Mouse (Mus musculus) neural tube, embryonic 14.5 days (tissue): ENCODE measurements around the gene Cdk17. TPM values are rescaled to one million over a fixed set of nuclear protein-coding genes. Genes with fewer than 3 reads are reported as not detected.

Experiments
- ATAC-seq: fragments of 200-750 bp; cut with Nextera tagmentation; 2 replicates; pipeline ENCODE4 v1.8.0; 2017; ENCODE audit warnings: low read depth, mild to moderate bottlenecking, moderate TSS enrichment, moderate library complexity
- H3K27ac ChIP-seq: fragments of 300-500 bp; sonication (generic); 2 replicates; pipeline ENCODE4 v1.5.1; 2014; ENCODE audit warnings: low read depth, mild to moderate bottlenecking, control low read depth, low read length, moderate library complexity, mixed read lengths
- H3K27me3 ChIP-seq: fragments of 300-500 bp; sonication (generic); 2 replicates; pipeline ENCODE4 v1.6.1; 2014; ENCODE audit warnings: low read length; ENCODE audit not compliant: control insufficient read depth, insufficient read depth
- H3K36me3 ChIP-seq: fragments of 300-500 bp; sonication (generic); 2 replicates; pipeline ENCODE4 v1.6.1; 2014; ENCODE audit warnings: low read length, mixed read lengths; ENCODE audit not compliant: control insufficient read depth, insufficient read depth
- H3K4me1 ChIP-seq: fragments of 300-500 bp; sonication (generic); 2 replicates; pipeline ENCODE4 v1.6.1; 2014; ENCODE audit warnings: low read length; ENCODE audit not compliant: control insufficient read depth, insufficient read depth
- H3K4me2 ChIP-seq: fragments of 300-500 bp; sonication (generic); 2 replicates; pipeline ENCODE4 v1.6.1; 2014; ENCODE audit warnings: mild to moderate bottlenecking, low read depth, low read length, control low read depth
- H3K4me3 ChIP-seq: fragments of 300-500 bp; sonication (generic); 2 replicates; pipeline ENCODE4 v1.5.1; 2014; ENCODE audit warnings: low read depth, low read length, control low read depth, mixed read lengths
- H3K9ac ChIP-seq: fragments of 300-500 bp; sonication (generic); replicated peaks from 2 replicates; pipeline ENCODE4 v1.6.1; 2014; ENCODE audit warnings: low read depth, mild to moderate bottlenecking, control low read depth, low read length, mixed read lengths
- H3K9me3 ChIP-seq: fragments of 300-500 bp; sonication (generic); 2 replicates; pipeline ENCODE4 v1.6.1; 2016; ENCODE audit warnings: low read length; ENCODE audit not compliant: control insufficient read depth
- WGBS: fragments of 180-500 bp; shearing (Covaris S2); extraction: QIAGEN DNeasy Blood & Tissue Kit; methylation state at CpG from one replicate; pipeline ENCODE4 v1.1.7; 2014; 5-methylcytosine and 5-hydroxymethylcytosine counted together
- polyA plus RNA-seq: library from polyadenylated mRNA; unstranded; fragments of >200 nt; fragmentation: Nextera tagmentation; extraction: Ambion mirVana; gene quantifications from 2 replicates; pipeline ENCODE4 v1.2.1, GENCODE M21; 2014

Cdk17 gene
- polyA plus RNA-seq, 1 experiment from 2014 or later: 62.8 TPM

- Histone ChIP-seq H3K4me3 (peak overlapping the region; percentile 97), H3K4me1 (peaks cover 26% of the 10 kb centered on the region), H3K9me3 (no peaks in the 10 kb centered on the region), H3K36me3 (no peaks in the 10 kb centered on the region), H3K9ac (no peak overlapping the region), H3K4me2 (peak overlapping the region; percentile 60), H3K27me3 (no peaks in the 10 kb centered on the region), H3K27ac (no peak overlapping the region)
- no peak for ATAC-seq
- WGBS: 62% methylated on average over 7 of the region's 7 CpGs
These were observed 2.4 kb downstream of the Cdk17 start for GRCm38 (mm10) chr10:93162972-93163660.

DNA sequence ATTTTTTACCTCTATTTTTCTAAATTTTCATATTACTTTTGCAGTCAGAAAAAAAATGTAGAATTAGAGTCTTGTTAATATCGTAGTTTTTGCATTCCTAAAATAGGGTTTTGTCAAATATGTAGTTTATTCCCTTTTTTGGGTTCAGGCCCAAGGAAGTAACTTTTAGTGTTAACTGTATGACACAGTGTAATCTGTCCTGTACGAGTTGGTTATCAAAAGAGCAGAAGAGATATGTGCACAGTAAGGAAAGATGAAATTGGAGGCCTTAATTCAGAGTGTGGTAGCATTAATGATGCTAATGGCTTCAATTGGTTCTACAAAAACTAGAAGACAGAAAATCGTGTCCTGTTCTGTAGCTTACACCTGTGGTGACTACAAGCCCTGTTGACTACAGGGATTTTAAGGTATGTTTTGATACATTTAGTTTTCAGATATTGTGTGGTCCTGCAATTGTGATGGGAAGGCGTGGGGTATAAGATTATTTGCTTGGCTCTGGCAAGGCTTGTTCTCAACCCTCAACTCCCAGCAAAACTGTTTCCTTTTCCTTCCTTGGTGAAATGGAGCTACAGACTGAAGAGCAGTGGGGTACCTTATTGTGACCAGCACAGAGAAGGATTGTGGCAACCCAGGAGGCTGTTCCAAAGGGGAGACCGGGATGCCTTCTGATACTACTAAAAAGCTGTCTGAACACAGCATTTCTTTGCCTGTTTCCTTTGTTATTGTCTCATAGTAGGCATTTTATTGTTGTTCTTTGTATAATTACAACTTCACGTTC is 3.2 kb downstream of the Cdk17 start:
- no peaks in the 10 kb centered on the region for H3K27me3 ChIP-seq
- H3K4me3 ChIP-seq: no peak overlapping the region
- no peaks in the 10 kb centered on the region for H3K36me3 ChIP-seq
- peaks cover 26% of the 10 kb centered on the region for H3K4me1 ChIP-seq
- H3K9ac ChIP-seq: 0 out of 2 replicates have a peak overlapping the region, but pooled peaks have one; percentile 28
- 55% methylated on average over 6 of the region's 6 CpGs for WGBS
- no peak for ATAC-seq
- peak overlapping the region; percentile 6; the same call in 1 of the 2 replicates for H3K4me2 ChIP-seq
- no peak overlapping the region for H3K27ac ChIP-seq
- no peaks in the 10 kb centered on the region for H3K9me3 ChIP-seq

DNA sequence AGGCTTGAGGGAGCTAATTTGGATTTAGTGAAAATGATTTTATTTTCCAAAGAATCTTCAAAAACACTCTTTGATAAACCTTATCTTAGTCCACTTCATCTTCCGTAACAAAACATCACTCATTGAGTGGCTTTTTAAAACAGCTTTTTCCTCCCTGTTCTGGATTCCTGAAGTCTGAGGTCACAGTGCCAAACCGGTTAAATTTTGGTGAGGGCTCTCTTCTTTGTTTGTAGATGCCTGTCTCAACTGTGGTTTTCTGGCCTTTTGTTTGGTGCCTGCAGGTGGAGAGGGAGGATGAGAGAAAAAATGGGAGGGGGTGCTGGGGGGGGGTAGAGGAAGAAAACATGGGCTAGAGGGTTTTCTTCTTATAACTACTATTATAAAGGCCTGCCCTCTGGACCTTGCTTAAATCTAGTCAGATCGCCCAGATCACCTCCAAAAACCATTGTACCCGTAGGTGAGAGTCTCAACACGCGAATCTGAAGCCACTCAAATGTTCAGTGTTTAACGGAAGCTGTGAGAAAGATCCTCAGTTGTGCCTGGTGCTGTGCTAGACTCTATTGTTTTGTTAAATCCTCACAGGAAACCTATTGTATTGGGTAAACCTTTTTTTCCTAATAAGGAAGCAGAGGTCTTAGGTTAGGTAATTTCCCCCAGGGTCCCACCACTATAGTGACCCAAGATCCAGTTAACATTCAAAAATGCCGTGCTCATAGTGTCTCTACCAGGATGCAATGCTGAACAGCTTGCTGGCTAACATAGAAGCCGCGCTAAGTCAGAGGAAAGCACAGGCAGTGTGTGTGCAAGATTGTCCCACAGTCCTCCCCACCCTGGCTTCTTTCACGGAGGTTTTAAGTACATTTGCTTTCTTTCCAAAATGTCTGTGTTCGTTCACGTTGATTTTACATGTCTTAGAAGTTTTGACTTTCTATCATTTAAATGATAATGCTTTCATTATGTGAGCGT is 5.0 kb downstream of the Cdk17 start:
- Histone ChIP-seq H3K4me1 (peaks cover 26% of the 10 kb centered on the region), H3K4me3 (no peak overlapping the region; the same call in 1 of the 2 replicates), H3K9ac (no peak overlapping the region), H3K27me3 (no peaks in the 10 kb centered on the region), H3K36me3 (no peaks in the 10 kb centered on the region), H3K4me2 (peak overlapping the region; percentile 36), H3K9me3 (no peaks in the 10 kb centered on the region), H3K27ac (no peak overlapping the region)
- WGBS: 9% methylated on average over 14 of the region's 14 CpGs
- no peak for ATAC-seq

DNA sequence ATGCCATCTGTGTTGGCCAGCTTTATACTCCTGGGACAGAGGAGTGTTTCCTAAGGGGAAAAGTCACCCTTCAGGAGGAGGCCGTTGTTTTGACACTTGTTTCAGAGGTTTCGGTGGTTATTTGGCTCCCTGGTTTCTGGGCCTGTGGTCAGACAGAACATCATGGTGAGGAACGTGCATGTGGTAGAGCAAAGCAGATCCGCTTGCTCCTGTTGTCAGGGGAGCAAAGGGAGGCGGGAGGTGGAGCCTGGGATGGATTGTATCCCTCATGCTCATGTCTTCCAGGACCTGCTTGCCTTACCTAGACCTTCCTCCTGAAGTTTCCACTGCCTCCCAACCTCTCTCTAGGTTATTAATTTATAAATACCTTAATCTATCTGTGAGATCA is 5.7 kb downstream of the Cdk17 start:
- Histone ChIP-seq H3K4me2 (peak overlapping the region; percentile 36), H3K27ac (no peak overlapping the region), H3K9me3 (no peaks in the 10 kb centered on the region), H3K36me3 (no peaks in the 10 kb centered on the region), H3K4me3 (no peak overlapping the region), H3K27me3 (no peaks in the 10 kb centered on the region), H3K4me1 (peaks cover 26% of the 10 kb centered on the region), H3K9ac (no peak overlapping the region)
- ATAC-seq: no peak
- 1% methylated on average over 5 of the region's 5 CpGs for WGBS

GRCm38 (mm10) chr10:93167311-93167710 is 6.6 kb downstream of the Cdk17 start:
- WGBS: 72% methylated on average over 6 of the region's 6 CpGs
- no peaks in the 10 kb centered on the region for H3K9me3 ChIP-seq

DNA sequence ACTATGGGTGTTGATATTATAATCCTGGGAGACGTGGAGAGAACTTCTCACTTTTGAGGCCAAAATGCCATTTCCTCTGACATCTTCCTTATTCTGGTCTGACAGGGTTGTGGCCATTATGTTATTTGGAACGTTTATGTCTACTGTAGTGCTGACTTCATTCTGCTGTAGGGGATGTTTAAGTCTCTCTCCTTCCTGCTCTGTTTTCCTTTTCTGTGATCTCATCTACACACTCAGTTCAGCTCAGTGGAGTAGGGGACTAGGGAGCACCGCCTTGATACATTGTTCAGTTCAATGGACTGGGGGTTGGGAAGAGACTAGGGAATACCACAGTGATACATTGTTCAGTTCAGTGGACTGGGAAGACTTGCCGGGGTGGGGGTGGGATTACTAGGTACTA is 7.4 kb downstream of the Cdk17 start:
- Histone ChIP-seq H3K9ac (no peak overlapping the region), H3K9me3 (no peaks in the 10 kb centered on the region), H3K36me3 (no peaks in the 10 kb centered on the region), H3K27me3 (no peaks in the 10 kb centered on the region), H3K27ac (no peak overlapping the region), H3K4me2 (no peak overlapping the region), H3K4me3 (no peak overlapping the region), H3K4me1 (peaks cover 26% of the 10 kb centered on the region)
- 31% methylated on average over 4 of the region's 4 CpGs for WGBS
- ATAC-seq: no peak

More at GRCm38 (mm10) chr10:93167311-93167710, 6.6 kb downstream of the Cdk17 start:
- H3K27me3 ChIP-seq: no peaks in the 10 kb centered on the region
- no peak overlapping the region for H3K4me3 ChIP-seq
- no peak overlapping the region for H3K9ac ChIP-seq
- no peak overlapping the region for H3K4me2 ChIP-seq
- ATAC-seq: no peak
- no peaks in the 10 kb centered on the region for H3K36me3 ChIP-seq
- no peak overlapping the region for H3K27ac ChIP-seq
- H3K4me1 ChIP-seq: peaks cover 26% of the 10 kb centered on the region

DNA sequence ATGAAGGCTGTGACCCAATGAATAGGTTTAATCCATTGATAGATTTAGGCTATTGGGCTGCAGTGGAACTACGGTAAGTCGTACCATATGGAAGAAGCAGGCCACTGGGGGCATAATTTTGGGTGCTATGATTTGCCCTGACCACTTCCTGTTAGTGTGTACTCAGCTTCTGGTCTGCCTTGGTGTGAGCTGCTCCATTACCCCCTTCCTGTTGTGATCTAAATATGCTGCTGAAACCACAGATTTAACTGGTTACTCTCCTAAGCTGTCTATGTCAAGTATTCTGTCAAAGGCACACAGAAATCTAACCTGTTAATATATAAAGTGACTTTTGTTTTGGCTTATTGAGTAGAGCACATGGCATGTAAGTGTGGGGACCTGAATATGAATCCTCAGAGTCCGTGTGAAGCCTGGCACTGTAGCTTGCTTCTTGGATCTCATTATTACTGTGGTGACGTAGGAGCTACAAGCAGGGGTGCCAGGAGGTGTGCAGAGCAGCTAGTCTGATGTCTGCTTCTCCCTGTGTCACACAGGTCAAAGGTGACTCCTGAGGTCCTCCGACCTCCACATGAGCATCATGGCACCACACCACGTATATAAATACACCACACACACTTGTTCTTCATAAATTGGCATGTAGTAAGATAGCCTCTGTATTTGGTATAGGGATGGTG is 10.6 kb downstream of the Cdk17 start:
- Histone ChIP-seq H3K9me3 (no peaks in the 10 kb centered on the region), H3K9ac (no peak overlapping the region), H3K4me1 (peaks cover 4% of the 10 kb centered on the region), H3K4me3 (no peak overlapping the region), H3K27me3 (no peaks in the 10 kb centered on the region), H3K27ac (no peak overlapping the region), H3K4me2 (no peak overlapping the region), H3K36me3 (no peaks in the 10 kb centered on the region)
- WGBS: 77% methylated on average over 6 of the region's 6 CpGs
- no peak for ATAC-seq

- H3K9me3 ChIP-seq: no peaks in the 10 kb centered on the region
- H3K36me3 ChIP-seq: no peaks in the 10 kb centered on the region
- H3K27ac ChIP-seq: no peak overlapping the region
- no peak for ATAC-seq
- H3K4me1 ChIP-seq: no peaks in the 10 kb centered on the region
- H3K4me2 ChIP-seq: no peak overlapping the region
- H3K4me3 ChIP-seq: no peak overlapping the region
- H3K9ac ChIP-seq: no peak overlapping the region
- WGBS: 92% methylated on average over 5 of the region's 5 CpGs
- no peaks in the 10 kb centered on the region for H3K27me3 ChIP-seq
These were observed 16.8 kb downstream of the Cdk17 start for GRCm38 (mm10) chr10:93177471-93177870.
